ENCODE assay signal across 8 mouse cellular contexts in genomic region chr8:86882568-86883478, GRCm38 (mm10). TPM values are rescaled to one million over a fixed set of nuclear protein-coding genes. Genes with fewer than 3 reads are reported as not detected.
DNase-seq lines count a peak whose midpoint lies in the region; ATAC-seq and TF ChIP-seq lines count a peak whose summit lies in the region.
"Had no signal": no experiment of that assay in that cellular context is flagged by ENCODE, and none has a peak within 500 bp of the region (broad histone marks: within the 10 kb centered on the region; RNA-seq: fewer than 3 reads in every experiment).

No protein-coding gene starts in this region.

- H3K4me2 ChIP-seq in embryonic facial prominence, embryonic 12.5 days (replicated peaks) = peak overlapping the region; percentile 74
- H3K4me2 ChIP-seq in intestine, embryonic 15.5 days (replicated peaks) = peak overlapping the region; percentile 82
- H3K4me2 ChIP-seq in neural tube, embryonic 15.5 days = peak overlapping the region; percentile 85

- no peaks in the 10 kb centered on the region for H3K27me3 ChIP-seq in embryonic facial prominence, embryonic 12.5 days
- H3K27me3 ChIP-seq in intestine, embryonic 15.5 days (replicated peaks) = no peaks in the 10 kb centered on the region
- H3K27me3 ChIP-seq in neural tube, embryonic 15.5 days (replicated peaks) = no peaks in the 10 kb centered on the region

- H3K36me3 ChIP-seq in embryonic facial prominence, embryonic 12.5 days = peaks cover 7% of the 10 kb centered on the region; the same call in 1 of the 2 replicates
- no peaks in the 10 kb centered on the region for H3K36me3 ChIP-seq in intestine, embryonic 15.5 days
- H3K36me3 ChIP-seq in neural tube, embryonic 15.5 days = no peaks in the 10 kb centered on the region

- TF ChIP-seq CTCF in layer of hippocampus, adult 2 months (conservative IDR thresholded peaks at IDR 0.05) = no peak

- H3K4me1 ChIP-seq in embryonic facial prominence, embryonic 12.5 days = peaks cover 27% of the 10 kb centered on the region
- H3K4me1 ChIP-seq in intestine, embryonic 15.5 days (replicated peaks) = peaks cover 20% of the 10 kb centered on the region
- peaks cover 33% of the 10 kb centered on the region for H3K4me1 ChIP-seq in neural tube, embryonic 15.5 days

- H3K9ac ChIP-seq in embryonic facial prominence, embryonic 12.5 days = no peak overlapping the region
- H3K9ac ChIP-seq in intestine, embryonic 15.5 days = no peak overlapping the region
- H3K9ac ChIP-seq in neural tube, embryonic 15.5 days (replicated peaks) = 0 out of 2 replicates have a peak overlapping the region, but pooled peaks have one; percentile 94

- H3K27ac ChIP-seq in layer of hippocampus, adult 2 months = peak overlapping the region; percentile 19; the same call in 1 of the 2 replicates
- no peak overlapping the region for H3K27ac ChIP-seq in embryonic facial prominence, embryonic 12.5 days
- H3K27ac ChIP-seq in intestine, embryonic 15.5 days = 0 out of 2 replicates have a peak overlapping the region, but pooled peaks have one; percentile 4
- H3K27ac ChIP-seq in neural tube, embryonic 15.5 days (replicated peaks) = no peak overlapping the region

- peak overlapping the region; percentile 90 for H3K4me3 ChIP-seq in layer of hippocampus, adult 2 months
- H3K4me3 ChIP-seq in embryonic facial prominence, embryonic 12.5 days = peak overlapping the region; percentile 67; the same call in 1 of the 2 replicates
- H3K4me3 ChIP-seq in intestine, embryonic 15.5 days (replicated peaks) = no peak overlapping the region
- peak overlapping the region; percentile 89 for H3K4me3 ChIP-seq in neural tube, embryonic 15.5 days (replicated peaks)

- no peak for DNase-seq in layer of hippocampus, adult 2 months (ENCODE audit: low spot score in 2 of 2)
- DNase-seq in layer of hippocampus, postnatal 25 days (ENCODE audit: extremely low spot score in 1 of 2, low spot score in 1 of 2) = no peak
- no peak for DNase-seq in gastrocnemius, postnatal 4 days (ENCODE audit: low spot score in 2 of 2)
- DNase-seq in ovary, postnatal 36 days (ENCODE audit: low spot score) = no peak
- DNase-seq: right cerebral cortex, postnatal 4 days had no signal

- H3K9me3 ChIP-seq in embryonic facial prominence, embryonic 12.5 days = no peaks in the 10 kb centered on the region
- no peaks in the 10 kb centered on the region for H3K9me3 ChIP-seq in intestine, embryonic 15.5 days
- H3K9me3 ChIP-seq in neural tube, embryonic 15.5 days (replicated peaks) = no peaks in the 10 kb centered on the region

- WGBS in embryonic facial prominence, embryonic 12.5 days = 71% methylated on average over 11 of the region's 11 CpGs
- 59% methylated on average over 11 of the region's 11 CpGs for WGBS in intestine, embryonic 15.5 days
- 74% methylated on average over 11 of the region's 11 CpGs for WGBS in neural tube, embryonic 15.5 days

- ATAC-seq in embryonic facial prominence, embryonic 12.5 days (ENCODE audit: insufficient number of reproducible peaks, insufficient read depth, low FRiP score, low TSS enrichment) = no peak
- no peak for ATAC-seq in intestine, embryonic 15.5 days
- no peak for ATAC-seq in neural tube, embryonic 15.5 days (ENCODE audit: low FRiP score)

RNA-seq across cellular contexts. Expression of gene N4bp1, which starts 2.2 kb away (rescaled TPM):
- total RNA-seq in layer of hippocampus, adult 2 months (2021) = 10 to 100 TPM; 39.8 to 42.2 TPM
- total RNA-seq in layer of hippocampus, postnatal 25 days (2021) = 10 to 100 TPM; 32.5 to 34.8 TPM
- polyA plus RNA-seq in embryonic facial prominence, embryonic 12.5 days (2016; fragmentation: Nextera tagmentation; extraction: Ambion mirVana) = 12.2 and 12.5 TPM in 2 replicates
- polyA plus RNA-seq in intestine, embryonic 15.5 days (2015; fragmentation: Nextera tagmentation; extraction: Ambion mirVana) = 8.1 and 8.5 TPM in 2 replicates
- polyA plus RNA-seq in neural tube, embryonic 15.5 days (2015; fragmentation: Nextera tagmentation; extraction: Ambion mirVana) = 8.7 and 8.9 TPM in 2 replicates
- total RNA-seq in gastrocnemius, postnatal 4 days (2021) = 10 to 100 TPM; 24.9 to 25.0 TPM

Comparison
In these comparisons a context has a peak if more than half of its experiments do, and no peak if none do; other contexts are left out.
1. H3K27ac ChIP-seq: peak in layer of hippocampus, adult 2 months (single experiment) and intestine, embryonic 15.5 days (single experiment); none in embryonic facial prominence, embryonic 12.5 days (single experiment) and neural tube, embryonic 15.5 days (single experiment).
2. Peak in every context shown above with its lines, with median percentiles within 50 percentile points of each other: H3K4me2 ChIP-seq.